ENCODE assay signal across 8 mouse cellular contexts in the genomic region with DNA sequence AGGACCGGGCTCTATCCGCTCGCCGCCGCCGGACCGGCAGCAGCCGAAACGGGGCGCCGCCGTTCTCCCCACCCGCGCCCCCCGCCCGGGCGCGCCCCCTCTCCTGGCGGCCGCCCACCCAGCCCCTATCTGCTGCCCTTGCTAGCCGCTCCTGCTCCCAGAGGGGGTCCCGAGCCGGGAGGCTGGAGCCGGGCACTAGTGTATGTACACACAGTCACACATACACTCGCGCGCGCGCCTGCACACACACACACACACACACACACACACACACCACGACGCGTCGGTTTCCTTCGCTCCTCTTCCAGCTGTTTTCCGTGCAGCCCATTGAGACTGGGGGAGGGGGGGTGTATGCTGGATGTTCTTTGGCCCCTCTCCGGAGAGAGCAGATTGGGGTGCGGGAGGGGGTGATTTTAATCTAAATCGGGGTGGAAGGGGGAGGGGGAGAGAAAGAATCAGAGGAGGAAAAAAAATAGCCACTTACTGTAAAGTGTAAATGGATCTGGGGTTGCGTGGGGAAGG. TPM values are rescaled to one million over a fixed set of nuclear protein-coding genes. Genes with fewer than 3 reads are reported as not detected.
DNase-seq lines count a peak whose midpoint lies in the region; ATAC-seq and TF ChIP-seq lines count a peak whose summit lies in the region.

No protein-coding gene starts in this region.

- H3K27me3 ChIP-seq in hindbrain, postnatal 0 days (ENCODE audit: insufficient read depth, low read length): no peaks in the 10 kb centered on the region
- H3K27me3 ChIP-seq in limb, embryonic 14.5 days (ENCODE audit: control insufficient read depth, insufficient read depth, low read length): no peaks in the 10 kb centered on the region
- H3K27me3 ChIP-seq in midbrain, embryonic 15.5 days (replicated peaks): no peaks in the 10 kb centered on the region
- no peaks in the 10 kb centered on the region for H3K27me3 ChIP-seq in splenic B cell, adult 2 months (ENCODE audit: control insufficient read depth, insufficient read depth, low read length, poor library complexity, severe bottlenecking)

- no peak for TF ChIP-seq POLR2A in brain, embryonic 14.5 days (IDR thresholded peaks at IDR 0.05; ENCODE audit: borderline replicate concordance, extremely low read depth, insufficient read depth, insufficient read length, poor library complexity, severe bottlenecking)
- TF ChIP-seq POLR2A in limb, embryonic 14.5 days (IDR thresholded peaks at IDR 0.05; ENCODE audit: borderline replicate concordance, extremely low read depth, insufficient read depth, insufficient read length): no peak

- 0% methylated on average over 16 of the region's 39 CpGs for WGBS in hindbrain, postnatal 0 days
- WGBS in limb, embryonic 14.5 days: under 1% methylated on average over 12 of the region's 39 CpGs
- under 1% methylated on average over 22 of the region's 39 CpGs for WGBS in midbrain, embryonic 15.5 days

- peak; percentile 70 for DNase-seq in CD4-positive, CD25-positive, alpha-beta regulatory T cell, adult 2 months (ENCODE audit: low read depth, low spot score)
- peak; percentile 84 for DNase-seq in brain, embryonic 14.5 days (ENCODE audit: low read depth)
- DNase-seq in forelimb bud, embryonic 11.5 days (ENCODE audit: low read depth, low spot score): peak; percentile 37
- no peak for DNase-seq in hindbrain, postnatal 0 days (ENCODE audit: low spot score)
- DNase-seq in limb, embryonic 14.5 days (ENCODE audit: low spot score): peak; percentile 59
- DNase-seq in splenic B cell, adult 2 months (ENCODE audit: low read depth, low spot score): peak; percentile 39

- 0 out of 2 replicates have a peak, but pooled peaks cover 21% of the 10 kb centered on the region for H3K4me1 ChIP-seq in hindbrain, postnatal 0 days (ENCODE audit: insufficient read depth, low read length)
- peaks cover 30% of the 10 kb centered on the region for H3K4me1 ChIP-seq in limb, embryonic 14.5 days (ENCODE audit: control insufficient read depth, insufficient read depth, low read length)
- H3K4me1 ChIP-seq in midbrain, embryonic 15.5 days: peaks cover 51% of the 10 kb centered on the region

- no peaks in the 10 kb centered on the region for H3K9me3 ChIP-seq in hindbrain, postnatal 0 days (ENCODE audit: low read length)
- H3K9me3 ChIP-seq in limb, embryonic 14.5 days (ENCODE audit: control insufficient read depth, low read length): no peaks in the 10 kb centered on the region
- H3K9me3 ChIP-seq in midbrain, embryonic 15.5 days: no peaks in the 10 kb centered on the region

- H3K27ac ChIP-seq in hindbrain, postnatal 0 days: peak overlapping the region; percentile 96
- peak overlapping the region; percentile 89 for H3K27ac ChIP-seq in limb, embryonic 14.5 days (replicated peaks; ENCODE audit: low read depth, low read length)
- peak overlapping the region; percentile 97 for H3K27ac ChIP-seq in midbrain, embryonic 15.5 days

- peak overlapping the region; percentile 92 for H3K4me2 ChIP-seq in hindbrain, postnatal 0 days (ENCODE audit: low read depth, low read length)
- peak overlapping the region; percentile 85 for H3K4me2 ChIP-seq in limb, embryonic 14.5 days (replicated peaks; ENCODE audit: low read depth, low read length, severe bottlenecking)
- peak overlapping the region; percentile 93 for H3K4me2 ChIP-seq in midbrain, embryonic 15.5 days

- TF ChIP-seq CTCF in brain, embryonic 14.5 days (IDR thresholded peaks at IDR 0.05; ENCODE audit: borderline replicate concordance, extremely low read depth, insufficient read depth, insufficient read length): no peak
- no peak for TF ChIP-seq CTCF in hindbrain, postnatal 0 days (IDR thresholded peaks at IDR 0.05; ENCODE audit: low read depth)

- H3K36me3 ChIP-seq in hindbrain, postnatal 0 days (ENCODE audit: insufficient read depth, low read length): no peaks in the 10 kb centered on the region
- H3K36me3 ChIP-seq in limb, embryonic 14.5 days (ENCODE audit: control insufficient read depth, insufficient read depth, low read length): no peaks in the 10 kb centered on the region
- no peaks in the 10 kb centered on the region for H3K36me3 ChIP-seq in midbrain, embryonic 15.5 days (replicated peaks)
- no peaks in the 10 kb centered on the region for H3K36me3 ChIP-seq in splenic B cell, adult 2 months (ENCODE audit: control insufficient read depth, insufficient read depth, low read length, poor library complexity, severe bottlenecking)

- H3K4me3 ChIP-seq in hindbrain, postnatal 0 days (ENCODE audit: low read length): peak overlapping the region; percentile 95
- peak overlapping the region; percentile 87 for H3K4me3 ChIP-seq in limb, embryonic 14.5 days (replicated peaks; ENCODE audit: low read length)
- peak overlapping the region; percentile 78 for H3K4me3 ChIP-seq in midbrain, embryonic 15.5 days

- ATAC-seq in CD4-positive, CD25-positive, alpha-beta regulatory T cell, adult 4 months: no peak
- ATAC-seq in hindbrain, postnatal 0 days: peak; percentile 57
- ATAC-seq in limb, embryonic 14.5 days (ENCODE audit: low FRiP score, low read depth): peak; percentile 35
- peak; percentile 65 for ATAC-seq in midbrain, embryonic 15.5 days (replicated peaks)

- H3K9ac ChIP-seq in hindbrain, postnatal 0 days (replicated peaks; ENCODE audit: low read length): peak overlapping the region; percentile 94
- peak overlapping the region; percentile 86 for H3K9ac ChIP-seq in limb, embryonic 14.5 days (ENCODE audit: low read depth, low read length, severe bottlenecking)
- peak overlapping the region; percentile 94 for H3K9ac ChIP-seq in midbrain, embryonic 15.5 days

RNA-seq across cellular contexts. Expression of gene Atxn1, which starts 0.4 kb away (rescaled TPM):
- 10 to 100 TPM; 26.0 to 31.6 TPM for polyA plus RNA-seq in CD4-positive, CD25-positive, alpha-beta regulatory T cell, adult 4 months (2017; shearing (Covaris generic))
- 9.2 and 11.0 TPM in 2 replicates for polyA plus RNA-seq in brain, embryonic 14.5 days (2012; rRNA removed)
- total RNA-seq in hindbrain, postnatal 0 days (2014; rRNA removed): 32.0 and 44.6 TPM in 2 replicates
- 8.6 and 9.3 TPM in 2 replicates for polyA plus RNA-seq in hindbrain, postnatal 0 days (2015; fragmentation: Nextera tagmentation; extraction: Ambion mirVana)
- 5.3 and 6.4 TPM in 2 replicates for polyA plus RNA-seq in limb, embryonic 14.5 days (2012; rRNA removed)
- 3.3 and 3.4 TPM in 2 replicates for polyA plus RNA-seq in limb, embryonic 14.5 days (2014; fragmentation: Nextera tagmentation; extraction: Ambion mirVana)
- 8.6 and 9.0 TPM in 2 replicates for polyA plus RNA-seq in midbrain, embryonic 15.5 days (2015; fragmentation: Nextera tagmentation; extraction: Ambion mirVana)
